Mouse (Mus musculus) liver, adult 2 months (tissue): Measurements from ENCODE around the gene Cd244a. TPM values are rescaled to one million over a fixed set of nuclear protein-coding genes. Genes with fewer than 3 reads are reported as not detected.

ENCODE experiments used
- DNase-seq: peaks from one replicate; pipeline ENCODE4 v3.0.0-alpha.2; 2011; ENCODE audit warnings: low read depth, low spot score; ENCODE audit errors: extremely low read depth
- H3K27ac ChIP-seq: fragments of 200-500 bp; replicated peaks from 2 replicates; pipeline ENCODE4 v1.5.1; 2012; ENCODE audit warnings: low read depth, mild to moderate bottlenecking, control low read depth, inconsistent platforms, low read length; ENCODE audit not compliant: insufficient read depth
- H3K27me3 ChIP-seq: fragments of 200-500 bp; 2 replicates; pipeline ENCODE4 v1.6.1; 2012; ENCODE audit warnings: mild to moderate bottlenecking, moderate library complexity, low read length, inconsistent platforms; ENCODE audit not compliant: control insufficient read depth, insufficient read depth
- H3K36me3 ChIP-seq: fragments of 200-500 bp; 2 replicates; pipeline ENCODE4 v1.6.1; 2012; ENCODE audit warnings: low read length, inconsistent platforms; ENCODE audit not compliant: control insufficient read depth, insufficient read depth
- H3K4me1 ChIP-seq: fragments of 200-500 bp; 2 replicates; pipeline ENCODE4 v1.6.1; 2011; ENCODE audit warnings: low read length; ENCODE audit not compliant: control insufficient read depth, insufficient read depth
- H3K4me3 ChIP-seq: fragments of 200-500 bp; 2 replicates; pipeline ENCODE4 v1.5.1; 2011; ENCODE audit warnings: low read depth, mild to moderate bottlenecking, control low read depth, low read length, moderate library complexity; ENCODE audit not compliant: insufficient read depth
- H3K79me2 ChIP-seq: fragments of 200-500 bp; 2 replicates; pipeline ENCODE4 v1.6.1; 2012; ENCODE audit warnings: inconsistent platforms, mild to moderate bottlenecking, low read length, moderate library complexity; ENCODE audit not compliant: control insufficient read depth, insufficient read depth
- H3K9ac ChIP-seq: fragments of 200-500 bp; 2 replicates; pipeline ENCODE4 v1.6.1; 2012; ENCODE audit warnings: low read depth, mild to moderate bottlenecking, control low read depth, inconsistent platforms, low read length
- CTCF ChIP-seq: fragments of 200-500 bp; IDR thresholded peaks from 2 replicates; pipeline ENCODE4 v1.5.1; 2011; ENCODE audit warnings: low read depth, low read length, control low read depth
- POLR2A ChIP-seq: fragments of 200-500 bp; IDR thresholded peaks from 2 replicates; pipeline ENCODE4 v1.6.1; 2011; ENCODE audit warnings: low read length, control low read depth; ENCODE audit not compliant: insufficient read depth; ENCODE audit errors: extremely low read depth
- WGBS: fragments of 180-500 bp; shearing (Covaris S2); methylation state at CpG from one replicate; pipeline ENCODE4 v1.1.7; 2018; 5-methylcytosine and 5-hydroxymethylcytosine counted together
- polyA plus RNA-seq: library from polyadenylated mRNA; depleted of rRNA; stranded (reverse); fragments of >200 nt; gene quantifications from 2 replicates; pipeline ENCODE4 v1.2.3, GENCODE M21; 2012; rRNA removed
- total RNA-seq: library from RNA; depleted of rRNA; stranded (reverse); fragments of >200 nt; gene quantifications from 2 replicates; pipeline ENCODE4 v1.2.3, GENCODE M21; 2014; rRNA removed

Gene Cd244a
- total and polyA plus RNA-seq, 2 experiments: 0.17 to 0.46 TPM

GRCm38 (mm10) chr1:171652734-171653133 is 93.7 kb downstream of the Cd244a start, which contains the start of gene Slamf7:
TSS of gene Slamf7 (minus strand) at chr1:171653035.
- TF ChIP-seq CTCF (no peak), POLR2A (no peak)
- Histone ChIP-seq H3K36me3 (no peaks in the 10 kb centered on the region), H3K4me3 (no peak within 1 kb of the TSS), H3K27ac (no peak within 1 kb of the TSS), H3K27me3 (no peaks in the 10 kb centered on the region; the same call in 1 of the 2 replicates), H3K79me2 (no peaks in the 10 kb centered on the region), H3K9ac (no peak within 1 kb of the TSS), H3K4me1 (no peaks in the 10 kb centered on the region)
- no peak for DNase-seq
- WGBS: 89% methylated on average over 5 of the region's 5 CpGs

- H3K4me3 ChIP-seq: no peak overlapping the region
- no peak overlapping the region for H3K27ac ChIP-seq
- H3K36me3 ChIP-seq: no peaks in the 10 kb centered on the region
- no peak for DNase-seq
- no peaks in the 10 kb centered on the region for H3K79me2 ChIP-seq
- H3K4me1 ChIP-seq: no peaks in the 10 kb centered on the region; the same call in 1 of the 2 replicates
- WGBS: 61% methylated on average over 5 of the region's 5 CpGs
- no peaks in the 10 kb centered on the region; the same call in 1 of the 2 replicates for H3K27me3 ChIP-seq
- no peak overlapping the region for H3K9ac ChIP-seq
- no peak for TF ChIP-seq POLR2A
- no peak for TF ChIP-seq CTCF
Measured at GRCm38 (mm10) chr1:171658561-171658991, 99.6 kb downstream of the Cd244a start.

Other genes starting within 250 kb of the Cd244a start
- gene Dedd, start 230.0 kb upstream of the Cd244a start, total RNA-seq: 14.7 and 15.8 TPM in 2 replicates
- 28.3 and 34.1 TPM in 2 replicates for gene Dedd, start 230.0 kb upstream of the Cd244a start, polyA plus RNA-seq
- 128 and 132 TPM in 2 replicates for gene Nit1, start 213.5 kb upstream of the Cd244a start, total RNA-seq
- 120 and 139 TPM in 2 replicates for gene Nit1, start 213.5 kb upstream of the Cd244a start, polyA plus RNA-seq
- gene Pfdn2, start 213.5 kb upstream of the Cd244a start, total RNA-seq: 21.6 and 26.6 TPM in 2 replicates
- 13.1 and 15.2 TPM in 2 replicates for gene Pfdn2, start 213.5 kb upstream of the Cd244a start, polyA plus RNA-seq
- not detected in 2 replicates for gene Klhdc9, start 198.4 kb upstream of the Cd244a start, total RNA-seq
- gene Klhdc9, start 198.4 kb upstream of the Cd244a start, polyA plus RNA-seq: 0.05 TPM in 1 of 2 replicates, not detected in the other
- 0.09 and 0.20 TPM in 2 replicates for gene Nectin4, start 189.1 kb upstream of the Cd244a start, total RNA-seq
- gene Nectin4, start 189.1 kb upstream of the Cd244a start, polyA plus RNA-seq: 0.09 and 0.16 TPM in 2 replicates
- 2.4 and 2.8 TPM in 2 replicates for gene Arhgap30, start 170.2 kb upstream of the Cd244a start, total RNA-seq
- gene Arhgap30, start 170.2 kb upstream of the Cd244a start, polyA plus RNA-seq: 1.3 and 2.0 TPM in 2 replicates
- gene Usf1, start 147.9 kb upstream of the Cd244a start, total RNA-seq: 27.2 and 33.7 TPM in 2 replicates
- gene Usf1, start 147.9 kb upstream of the Cd244a start, polyA plus RNA-seq: 39.4 and 44.7 TPM in 2 replicates
- gene Tstd1, start 140.3 kb upstream of the Cd244a start, total RNA-seq: 26.6 and 27.8 TPM in 2 replicates
- 50.6 and 57.2 TPM in 2 replicates for gene Tstd1, start 140.3 kb upstream of the Cd244a start, polyA plus RNA-seq
- 39.1 and 56.8 TPM in 2 replicates for gene F11r, start 121.7 kb upstream of the Cd244a start, total RNA-seq
- 47.7 and 60.4 TPM in 2 replicates for gene F11r, start 121.7 kb upstream of the Cd244a start, polyA plus RNA-seq
- gene Alyref2, start 55.7 kb upstream of the Cd244a start, total RNA-seq: 3.4 and 5.5 TPM in 2 replicates
- 3.2 and 4.6 TPM in 2 replicates for gene Alyref2, start 55.7 kb upstream of the Cd244a start, polyA plus RNA-seq
- not detected in 2 replicates for gene Itln1, start 23.9 kb upstream of the Cd244a start, total RNA-seq
- gene Itln1, start 23.9 kb upstream of the Cd244a start, polyA plus RNA-seq: not detected in 2 replicates
- gene Ly9, start 48.2 kb downstream of the Cd244a start, total RNA-seq: 1.7 and 1.8 TPM in 2 replicates
- 0.60 and 1.0 TPM in 2 replicates for gene Ly9, start 48.2 kb downstream of the Cd244a start, polyA plus RNA-seq
- 0.83 and 0.87 TPM in 2 replicates for gene Slamf7, start 93.8 kb downstream of the Cd244a start, total RNA-seq
- gene Slamf7, start 93.8 kb downstream of the Cd244a start, polyA plus RNA-seq: 0.20 and 0.45 TPM in 2 replicates
- gene Cd48, start 122.8 kb downstream of the Cd244a start, total RNA-seq: 5.3 and 5.6 TPM in 2 replicates
- gene Cd48, start 122.8 kb downstream of the Cd244a start, polyA plus RNA-seq: 0.96 and 2.4 TPM in 2 replicates
- gene Slamf1, start 207.9 kb downstream of the Cd244a start, total RNA-seq: 0.09 and 0.13 TPM in 2 replicates
- not detected in 2 replicates for gene Slamf1, start 207.9 kb downstream of the Cd244a start, polyA plus RNA-seq